Mouse (Mus musculus) E14TG2a.4 (cell line): ENCODE results near the gene Cstf2t.

Experiments used
- CTCF ChIP-seq: conservative IDR thresholded peaks from 2 replicates; pipeline ENCODE4 v1.5.1; 2014; ENCODE audit warnings: low read length
- NANOG ChIP-seq: IDR thresholded peaks from 2 replicates; pipeline ENCODE4 v1.6.1; 2014; ENCODE audit warnings: borderline replicate concordance, low read length, mixed read lengths
- POU5F1 ChIP-seq: IDR thresholded peaks from 2 replicates; pipeline ENCODE4 v1.6.1; 2014; ENCODE audit warnings: low read length, borderline replicate concordance

GRCm38 (mm10) chr19:31082662-31083429 is at the start of gene Cstf2t:
- no peak for TF ChIP-seq CTCF
- TF ChIP-seq NANOG: no peak
- no peak for TF ChIP-seq POU5F1
